Mouse (Mus musculus) limb, embryonic 11.5 days (tissue): ENCODE measurements at regions not wholly inside any gene's neighbourhood (a gene's known extent, or its start where the extent isn't known, plus 50 kb on each side); places are given as distances from the start of the nearest gene placed in this dataset.

Experiments used
- ATAC-seq: fragments of 200-750 bp; cut with Nextera tagmentation; 2 replicates; pipeline ENCODE4 v1.8.0; 2017; ENCODE audit warnings: low read depth; ENCODE audit not compliant: insufficient number of reproducible peaks, low FRiP score, low TSS enrichment
- DNase-seq: peaks from one replicate; pipeline ENCODE4 v3.0.0-alpha.2; 2015; ENCODE audit warnings: low spot score
- H3K27ac ChIP-seq: fragments of 300-500 bp; sonication (generic); replicated peaks from 2 replicates; pipeline ENCODE4 v1.5.1; 2014; ENCODE audit warnings: low read depth, mild to moderate bottlenecking, low read length
- H3K27me3 ChIP-seq: fragments of 300-500 bp; sonication (generic); 2 replicates; pipeline ENCODE4 v1.6.1; 2014; ENCODE audit warnings: mild to moderate bottlenecking, low read length, mixed read lengths; ENCODE audit not compliant: control insufficient read depth, insufficient read depth
- H3K36me3 ChIP-seq: fragments of 300-500 bp; sonication (generic); 2 replicates; pipeline ENCODE4 v1.6.1; 2014; ENCODE audit warnings: mild to moderate bottlenecking, low read length, moderate library complexity, mixed read lengths; ENCODE audit not compliant: control insufficient read depth, insufficient read depth
- H3K4me1 ChIP-seq: fragments of 300-500 bp; sonication (generic); 2 replicates; pipeline ENCODE4 v1.6.1; 2014; ENCODE audit warnings: low read length, mixed read lengths; ENCODE audit not compliant: control insufficient read depth, insufficient read depth
- H3K4me2 ChIP-seq: fragments of 300-500 bp; sonication (generic); 2 replicates; pipeline ENCODE4 v1.6.1; 2014; ENCODE audit warnings: low read depth, mild to moderate bottlenecking, moderate library complexity; ENCODE audit not compliant: severe bottlenecking
- H3K4me3 ChIP-seq: fragments of 300-500 bp; sonication (generic); 2 replicates; pipeline ENCODE4 v1.5.1; 2014; ENCODE audit warnings: low read depth, low read length
- H3K9ac ChIP-seq: fragments of 300-500 bp; sonication (generic); 2 replicates; pipeline ENCODE4 v1.6.1; 2014; ENCODE audit warnings: mild to moderate bottlenecking, low read length
- H3K9me3 ChIP-seq: fragments of 300-500 bp; sonication (generic); 2 replicates; pipeline ENCODE4 v1.6.1; 2016; ENCODE audit warnings: low read length; ENCODE audit not compliant: control insufficient read depth
- WGBS: fragments of 180-500 bp; shearing (Covaris S2); extraction: QIAGEN DNeasy Blood & Tissue Kit; methylation state at CpG from one replicate; pipeline ENCODE4 v1.1.7; 2014; 5-methylcytosine and 5-hydroxymethylcytosine counted together

DNA sequence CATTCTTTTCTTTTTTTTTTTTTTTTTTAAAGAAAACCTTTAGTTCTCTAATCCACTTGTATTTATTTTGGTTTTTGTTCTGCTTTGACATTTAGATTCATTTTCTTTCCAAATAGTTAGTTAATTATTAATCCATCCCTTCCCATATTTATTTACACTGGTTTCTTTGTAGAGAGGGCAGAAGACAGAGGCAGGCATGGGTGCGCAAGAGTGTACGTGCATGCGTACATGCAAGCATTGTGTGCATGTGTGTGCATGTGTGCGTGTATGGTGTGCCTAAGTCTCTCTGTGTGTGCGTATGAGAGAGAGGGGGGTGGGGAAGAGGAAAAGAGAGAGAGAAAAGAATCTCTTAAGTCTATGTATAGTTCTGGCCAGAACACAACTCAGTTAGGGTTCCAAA is 215.9 kb upstream of the Krr1 start:
- no peak overlapping the region for H3K4me3 ChIP-seq
- no peaks in the 10 kb centered on the region for H3K9me3 ChIP-seq
- H3K36me3 ChIP-seq, result no peaks in the 10 kb centered on the region
- H3K27ac ChIP-seq, result no peak overlapping the region
- DNase-seq, result no peak
- WGBS, result 95% methylated on average over 5 of the region's 5 CpGs
- H3K9ac ChIP-seq, result no peak overlapping the region
- no peaks in the 10 kb centered on the region for H3K27me3 ChIP-seq
- no peak overlapping the region for H3K4me2 ChIP-seq
- H3K4me1 ChIP-seq, result no peaks in the 10 kb centered on the region
- ATAC-seq, result no peak

DNA sequence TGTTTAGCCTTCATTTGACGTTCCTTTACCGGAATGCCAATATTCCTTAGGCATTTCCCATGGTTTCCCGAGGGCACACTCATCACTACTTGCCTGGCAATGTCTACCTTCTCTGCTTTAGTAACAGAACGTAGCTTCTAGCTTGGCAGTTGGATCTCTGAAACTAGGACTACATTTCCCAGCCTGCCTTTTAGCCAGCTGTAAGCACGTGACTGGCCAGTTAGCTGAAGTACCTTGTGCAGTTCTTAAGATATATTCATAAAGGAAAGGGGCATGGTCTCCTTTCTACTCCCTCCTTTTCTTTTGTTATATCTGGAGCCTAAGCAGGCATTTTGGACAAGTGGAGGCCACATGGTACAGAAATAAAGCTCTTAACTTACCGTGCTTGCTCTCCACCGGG is 214.8 kb upstream of the Krr1 start:
- no peaks in the 10 kb centered on the region for H3K27me3 ChIP-seq
- no peaks in the 10 kb centered on the region for H3K36me3 ChIP-seq
- H3K4me2 ChIP-seq, result no peak overlapping the region
- DNase-seq (no peak), ATAC-seq (no peak)
- no peak overlapping the region for H3K27ac ChIP-seq
- H3K4me1 ChIP-seq, result no peaks in the 10 kb centered on the region
- 86% methylated on average over 7 of the region's 7 CpGs for WGBS
- H3K9me3 ChIP-seq, result no peaks in the 10 kb centered on the region
- no peak overlapping the region for H3K4me3 ChIP-seq
- no peak overlapping the region for H3K9ac ChIP-seq

DNA sequence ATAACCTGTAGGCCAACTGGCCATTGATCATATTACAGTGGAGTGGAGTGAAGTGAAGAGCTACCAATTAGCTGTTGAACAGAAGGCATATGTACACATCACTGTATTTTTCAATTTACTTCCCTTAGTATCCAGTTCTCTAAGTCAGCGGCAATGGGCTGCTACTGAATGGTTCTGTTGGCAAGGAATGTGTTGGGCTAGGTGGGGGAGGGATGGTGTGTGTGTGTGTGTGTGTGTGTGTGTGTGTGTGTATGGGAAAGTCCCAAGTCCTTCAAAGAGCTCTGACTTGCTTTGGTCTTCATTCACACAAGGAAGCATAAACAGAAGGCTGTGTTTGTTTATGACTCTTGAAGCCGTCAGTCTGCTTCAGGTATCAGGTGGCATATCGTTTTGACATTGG is 213.0 kb upstream of the Krr1 start:
- DNase-seq (no peak), ATAC-seq (no peak)
- Histone ChIP-seq H3K27ac (no peak overlapping the region), H3K36me3 (no peaks in the 10 kb centered on the region), H3K27me3 (no peaks in the 10 kb centered on the region), H3K4me2 (no peak overlapping the region), H3K9me3 (no peaks in the 10 kb centered on the region), H3K9ac (no peak overlapping the region), H3K4me3 (no peak overlapping the region), H3K4me1 (no peaks in the 10 kb centered on the region)
- 73% methylated on average over 3 of the region's 3 CpGs for WGBS

DNA sequence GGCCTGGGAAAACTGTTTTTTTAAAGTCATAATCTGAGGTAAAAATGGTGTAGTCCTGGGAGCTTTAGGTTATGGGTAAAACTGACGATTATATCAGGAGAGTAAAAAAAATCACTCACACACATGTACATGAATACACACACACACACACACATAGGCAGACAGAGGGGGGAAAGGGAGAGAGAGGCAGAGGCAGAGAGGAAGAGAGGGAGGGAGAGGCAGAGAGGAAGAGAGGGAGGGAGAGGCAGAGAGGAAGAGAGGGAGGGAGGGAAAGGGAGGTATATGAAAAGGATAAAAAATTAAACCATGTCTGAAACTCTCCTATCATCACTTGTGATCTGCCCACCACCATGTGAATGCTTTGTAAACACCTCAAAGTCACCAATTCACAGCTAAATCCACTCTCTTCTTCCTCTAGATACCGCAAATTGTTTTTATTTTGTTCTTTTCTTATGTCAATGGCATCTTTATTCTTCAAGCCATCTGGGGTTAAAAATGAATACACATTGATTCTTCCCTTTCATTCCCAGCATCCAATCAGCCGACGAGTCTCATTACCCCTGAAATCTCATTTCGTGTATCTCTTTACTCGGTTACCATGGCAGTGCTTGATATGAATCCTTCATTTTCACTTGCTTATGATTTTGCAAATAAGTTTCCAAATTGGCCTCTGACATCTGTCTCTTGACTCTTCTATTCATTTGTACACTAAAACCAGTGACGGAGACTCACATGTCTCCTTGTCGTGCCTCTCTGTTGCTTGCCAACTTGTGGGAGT is 209.5 kb upstream of the Krr1 start:
- H3K9ac ChIP-seq, result no peak overlapping the region
- H3K9me3 ChIP-seq, result no peaks in the 10 kb centered on the region
- H3K4me3 ChIP-seq, result no peak overlapping the region
- H3K27ac ChIP-seq, result no peak overlapping the region
- DNase-seq, result no peak
- H3K4me1 ChIP-seq, result no peaks in the 10 kb centered on the region
- H3K4me2 ChIP-seq, result no peak overlapping the region
- ATAC-seq, result no peak
- WGBS, result 94% methylated on average over 8 of the region's 8 CpGs
- no peaks in the 10 kb centered on the region for H3K27me3 ChIP-seq
- H3K36me3 ChIP-seq, result no peaks in the 10 kb centered on the region

DNA sequence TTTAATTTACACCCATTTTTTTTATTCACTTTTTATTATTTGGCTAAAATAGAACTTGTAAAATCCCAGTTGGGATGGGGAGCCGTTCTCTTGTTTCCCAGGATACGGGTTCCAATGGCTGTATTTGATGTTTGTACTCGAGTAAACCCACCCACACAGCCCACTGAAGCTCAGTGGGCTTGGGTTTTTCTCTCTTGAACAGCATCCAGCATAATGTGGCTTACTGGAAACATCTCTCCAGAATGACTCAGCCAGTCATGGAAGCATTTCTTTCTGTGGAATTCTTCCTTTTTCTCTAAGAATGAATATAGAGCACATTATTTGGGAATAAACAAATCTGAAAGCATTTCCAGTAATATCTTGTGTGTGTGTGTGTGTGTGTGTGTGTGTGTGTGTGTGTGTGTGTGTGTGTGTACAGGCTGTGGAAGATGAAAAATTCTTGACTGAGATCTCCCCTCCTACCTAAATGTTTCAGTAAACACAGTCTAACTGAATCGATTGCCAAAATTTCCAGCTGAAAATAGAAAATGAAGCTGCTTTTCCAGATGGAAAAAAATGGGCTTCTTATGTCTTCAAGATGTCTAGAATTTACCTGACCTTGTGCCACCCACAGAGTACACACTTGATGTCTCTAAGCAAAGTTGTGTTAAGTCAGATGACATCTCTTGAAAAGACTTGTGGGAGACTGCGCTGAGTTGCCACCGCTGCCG is 205.3 kb upstream of the Krr1 start:
- H3K4me3 ChIP-seq, result no peak overlapping the region
- DNase-seq, result no peak
- ATAC-seq, result no peak

DNA sequence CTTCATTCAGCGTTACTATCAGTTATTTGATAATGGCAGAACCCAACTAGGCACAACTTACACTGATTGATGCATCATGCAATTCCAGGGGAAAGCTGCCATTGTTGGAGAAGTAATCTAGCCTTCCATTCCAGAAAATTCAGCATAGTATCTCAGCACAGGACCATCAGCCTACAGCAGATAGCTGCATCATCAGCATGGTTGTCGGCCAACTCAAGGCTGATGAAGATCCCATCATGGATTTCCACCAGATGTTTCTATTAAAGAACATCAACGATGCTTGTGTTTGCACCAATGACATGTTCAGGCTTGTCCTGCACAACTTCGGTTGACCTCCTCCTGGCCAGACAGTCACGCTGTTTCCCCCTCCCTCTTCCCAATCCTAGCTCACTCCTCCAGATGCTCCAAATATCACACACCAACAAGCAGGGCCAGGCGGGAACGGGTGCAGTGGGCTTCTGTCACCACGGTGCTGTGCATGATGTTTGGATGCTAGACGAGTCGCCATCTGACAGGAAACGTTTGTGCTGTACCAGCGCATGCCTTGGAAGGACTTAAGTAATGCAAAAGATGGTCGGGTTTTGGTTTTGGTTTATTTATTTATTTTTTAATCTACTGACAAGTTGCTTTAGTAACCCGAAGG is 204.5 kb upstream of the Krr1 start:
- Histone ChIP-seq H3K4me3 (no peak overlapping the region), H3K27me3 (no peaks in the 10 kb centered on the region), H3K4me1 (no peaks in the 10 kb centered on the region), H3K36me3 (no peaks in the 10 kb centered on the region), H3K9me3 (no peaks in the 10 kb centered on the region), H3K27ac (no peak overlapping the region), H3K9ac (no peak overlapping the region), H3K4me2 (no peak overlapping the region)
- DNase-seq (no peak), ATAC-seq (no peak)
- WGBS, result 91% methylated on average over 14 of the region's 14 CpGs

More for the DNA sequence above, 205.3 kb upstream of the Krr1 start:
- no peak overlapping the region for H3K9ac ChIP-seq
- no peaks in the 10 kb centered on the region for H3K36me3 ChIP-seq
- no peaks in the 10 kb centered on the region for H3K9me3 ChIP-seq
- H3K27me3 ChIP-seq, result no peaks in the 10 kb centered on the region
- H3K4me1 ChIP-seq, result no peaks in the 10 kb centered on the region
- H3K27ac ChIP-seq, result no peak overlapping the region
- no peak overlapping the region for H3K4me2 ChIP-seq
- 88% methylated on average over 7 of the region's 7 CpGs for WGBS

DNA sequence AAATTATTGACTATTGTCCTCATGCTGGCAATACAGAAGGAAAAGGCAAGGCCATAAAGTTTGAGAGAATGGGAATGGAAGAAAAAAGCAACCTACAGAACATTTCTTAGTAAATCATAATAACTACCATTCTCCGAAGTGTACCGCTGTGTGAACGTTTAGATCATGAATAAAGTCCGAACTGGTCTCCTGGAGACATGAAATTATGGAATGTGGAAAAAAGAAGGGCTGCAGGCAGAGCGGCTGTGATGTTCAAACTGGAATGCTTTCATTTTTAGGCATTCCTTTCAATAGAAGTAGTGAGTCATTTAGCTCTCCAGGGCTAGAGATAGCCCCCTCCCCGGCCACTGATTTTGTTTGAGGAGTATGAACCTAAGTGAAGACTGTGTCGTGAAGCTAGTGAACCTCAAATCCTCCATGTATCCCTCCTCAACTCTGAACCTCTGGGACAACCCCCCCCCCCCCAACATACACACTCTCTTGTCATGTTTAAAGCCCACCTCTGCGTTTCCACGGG is 202.9 kb upstream of the Krr1 start:
- no peaks in the 10 kb centered on the region for H3K9me3 ChIP-seq
- H3K36me3 ChIP-seq, result no peaks in the 10 kb centered on the region
- WGBS, result 94% methylated on average over 9 of the region's 9 CpGs
- no peak overlapping the region for H3K4me2 ChIP-seq
- ATAC-seq (no peak), DNase-seq (no peak)
- H3K27me3 ChIP-seq, result no peaks in the 10 kb centered on the region
- H3K27ac ChIP-seq, result no peak overlapping the region
- no peaks in the 10 kb centered on the region for H3K4me1 ChIP-seq
- H3K9ac ChIP-seq, result no peak overlapping the region
- H3K4me3 ChIP-seq, result no peak overlapping the region

DNA sequence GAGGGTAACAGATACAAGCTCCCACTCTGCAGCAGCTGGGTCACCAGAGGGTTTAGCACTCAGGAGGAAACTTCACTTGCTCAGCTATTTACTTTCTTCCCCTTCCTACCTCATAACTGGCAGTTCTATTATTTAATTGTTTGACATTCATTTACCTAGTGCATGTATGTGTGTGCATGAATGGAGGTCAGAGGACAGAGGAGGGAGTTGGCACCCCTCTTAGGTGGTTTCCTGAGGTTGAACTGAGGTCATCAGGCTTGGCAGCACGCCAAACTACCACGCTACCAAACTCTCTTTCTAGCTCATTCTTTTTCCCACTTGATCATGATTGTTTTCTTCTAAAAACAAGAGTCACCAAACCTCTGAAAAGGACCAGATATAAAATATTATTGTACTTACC is 202.4 kb upstream of the Krr1 start:
- no peak for DNase-seq
- Histone ChIP-seq H3K27ac (no peak overlapping the region), H3K4me1 (no peaks in the 10 kb centered on the region), H3K27me3 (no peaks in the 10 kb centered on the region), H3K9me3 (no peaks in the 10 kb centered on the region), H3K9ac (no peak overlapping the region), H3K4me2 (no peak overlapping the region), H3K4me3 (no peak overlapping the region), H3K36me3 (no peaks in the 10 kb centered on the region)
- ATAC-seq, result no peak
- WGBS, result 78% methylated on average over 2 of the region's 2 CpGs
